Mouse (Mus musculus) erythroblast, embryonic 14.5 days (primary cell): ENCODE data around the gene Slc15a1.

Source experiments
- GATA1 ChIP-seq: IDR thresholded peaks from 2 replicates; pipeline ENCODE4 v1.6.1; 2012; ENCODE audit warnings: low read length, inconsistent platforms, mixed read lengths
- TAL1 ChIP-seq: IDR thresholded peaks from 3 replicates; pipeline ENCODE4 v1.6.1; 2012; ENCODE audit warnings: low read length, inconsistent platforms, mixed read lengths

- TF ChIP-seq TAL1 (no peak), GATA1 (no peak)
Observed at GRCm38 (mm10) chr14:121499769-121500168, 5.3 kb downstream of the Slc15a1 start.
